Comparison of ENCODE assay signal across 15 mouse cellular contexts in the genomic region with DNA sequence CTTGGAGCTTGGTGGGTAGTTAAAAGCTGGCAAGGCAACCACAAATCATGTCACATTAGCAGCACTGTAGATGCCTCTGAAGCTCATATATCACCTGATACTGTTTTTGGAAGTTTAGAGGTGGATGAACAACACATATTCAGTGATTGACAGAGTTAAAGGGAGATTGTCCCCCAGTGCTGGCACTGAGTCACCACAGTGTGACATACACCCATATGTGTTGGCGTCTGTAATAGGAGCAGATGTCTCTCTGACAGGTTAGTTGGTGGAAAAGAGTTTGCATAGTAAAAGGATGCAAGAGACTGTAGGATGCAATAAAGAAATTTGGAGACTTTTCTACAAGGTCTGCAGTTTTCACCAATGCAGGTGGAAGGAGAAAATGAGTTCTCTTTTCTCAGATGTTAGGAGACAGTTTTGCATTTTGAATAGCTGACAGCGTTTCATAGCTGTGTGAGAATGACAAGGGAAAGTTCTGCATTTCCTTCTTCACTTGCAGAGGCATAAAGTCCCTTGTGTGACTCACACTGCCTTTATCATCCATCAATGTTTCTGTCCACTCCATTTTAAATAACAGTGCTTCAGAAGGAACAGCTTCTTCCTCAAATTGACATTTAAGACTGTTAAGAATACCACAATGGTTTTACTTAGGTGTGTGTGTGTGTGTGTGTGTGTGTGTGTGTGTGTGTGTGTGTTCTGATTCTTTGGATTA.
A peak's percentile ranks its signal among the peaks of the same experiment; 100 is the strongest.
DNase-seq lines count a peak whose midpoint lies in the region; ATAC-seq lines count a peak whose summit lies in the region.
"Had no signal": no experiment of that assay in that cellular context is flagged by ENCODE, and none has a peak within 500 bp of the region (broad histone marks: within the 10 kb centered on the region; RNA-seq: fewer than 3 reads in every experiment).

No protein-coding gene starts in this region.

- H3K9me3 ChIP-seq in forebrain, embryonic 15.5 days = no peaks in the 10 kb centered on the region
- no peaks in the 10 kb centered on the region for H3K9me3 ChIP-seq in forebrain, embryonic 12.5 days
- no peaks in the 10 kb centered on the region for H3K9me3 ChIP-seq in liver, embryonic 12.5 days (replicated peaks)
- H3K9me3 ChIP-seq in heart, embryonic 12.5 days (replicated peaks) = no peaks in the 10 kb centered on the region
- H3K9me3 ChIP-seq: heart, embryonic 10.5 days; hindbrain, embryonic 10.5 days had no signal

- H3K9ac ChIP-seq in forebrain, embryonic 15.5 days (replicated peaks) = no peak overlapping the region
- no peak overlapping the region for H3K9ac ChIP-seq in forebrain, embryonic 12.5 days
- H3K9ac ChIP-seq in liver, embryonic 12.5 days = no peak overlapping the region
- no peak overlapping the region for H3K9ac ChIP-seq in heart, embryonic 12.5 days

- 0 out of 2 replicates have a peak, but pooled peaks cover 6% of the 10 kb centered on the region for H3K4me1 ChIP-seq in forebrain, embryonic 15.5 days
- no peaks in the 10 kb centered on the region for H3K4me1 ChIP-seq in forebrain, embryonic 12.5 days
- no peaks in the 10 kb centered on the region for H3K4me1 ChIP-seq in liver, embryonic 12.5 days
- no peaks in the 10 kb centered on the region for H3K4me1 ChIP-seq in heart, embryonic 12.5 days (replicated peaks)
- H3K4me1 ChIP-seq: heart, embryonic 10.5 days; hindbrain, embryonic 10.5 days had no signal

- H3K4me2 ChIP-seq in forebrain, embryonic 15.5 days (replicated peaks) = no peak overlapping the region
- no peak overlapping the region for H3K4me2 ChIP-seq in forebrain, embryonic 12.5 days
- H3K4me2 ChIP-seq in liver, embryonic 12.5 days = no peak overlapping the region
- H3K4me2 ChIP-seq in heart, embryonic 12.5 days = no peak overlapping the region

- no peak overlapping the region for H3K27ac ChIP-seq in forebrain, embryonic 15.5 days (replicated peaks)
- H3K27ac ChIP-seq in forebrain, embryonic 12.5 days = no peak overlapping the region
- no peak overlapping the region for H3K27ac ChIP-seq in liver, embryonic 12.5 days
- H3K27ac ChIP-seq in heart, embryonic 12.5 days (ENCODE audit: poor library complexity, severe bottlenecking) = no peak overlapping the region
- H3K27ac ChIP-seq: heart, embryonic 10.5 days; hindbrain, embryonic 10.5 days had no signal

- H3K36me3 ChIP-seq in forebrain, embryonic 15.5 days = no peaks in the 10 kb centered on the region
- no peaks in the 10 kb centered on the region for H3K36me3 ChIP-seq in forebrain, embryonic 12.5 days (replicated peaks)
- H3K36me3 ChIP-seq in liver, embryonic 12.5 days = no peaks in the 10 kb centered on the region
- no peaks in the 10 kb centered on the region for H3K36me3 ChIP-seq in heart, embryonic 12.5 days
- H3K36me3 ChIP-seq: heart, embryonic 10.5 days; hindbrain, embryonic 10.5 days had no signal

- H3K27me3 ChIP-seq in forebrain, embryonic 15.5 days = no peaks in the 10 kb centered on the region
- no peaks in the 10 kb centered on the region for H3K27me3 ChIP-seq in forebrain, embryonic 12.5 days
- H3K27me3 ChIP-seq in liver, embryonic 12.5 days (replicated peaks) = no peaks in the 10 kb centered on the region
- no peaks in the 10 kb centered on the region for H3K27me3 ChIP-seq in heart, embryonic 12.5 days (replicated peaks)
- H3K27me3 ChIP-seq: Patski had no signal

- no peak overlapping the region for H3K4me3 ChIP-seq in forebrain, embryonic 15.5 days
- no peak overlapping the region for H3K4me3 ChIP-seq in forebrain, embryonic 12.5 days (replicated peaks)
- no peak overlapping the region for H3K4me3 ChIP-seq in liver, embryonic 12.5 days
- no peak overlapping the region for H3K4me3 ChIP-seq in heart, embryonic 12.5 days
- H3K4me3 ChIP-seq: heart, embryonic 10.5 days; hindbrain, embryonic 10.5 days had no signal

- WGBS in forebrain, embryonic 15.5 days = 59% methylated on average over 2 of the region's 2 CpGs
- 69% methylated on average over 2 of the region's 2 CpGs for whole genome bisulfite sequencing in forebrain, embryonic 12.5 days
- 36% methylated on average over 2 of the region's 2 CpGs for WGBS in liver, embryonic 12.5 days (ENCODE audit: insufficient replicate concordance)
- WGBS in heart, embryonic 12.5 days = 51% methylated on average over 2 of the region's 2 CpGs

- DNase-seq in cerebellum, postnatal 14 days = peak; percentile 47 to 65
- DNase-seq in layer of hippocampus, adult 9-11 months = peak; percentile 32
- DNase-seq in right cerebral cortex, postnatal 14 days = peak; percentile 7
- DNase-seq in kidney, postnatal 36 days = no peak
- DNase-seq: adrenal gland, postnatal 10 days; kidney, adult 8-10 months; lung, postnatal 4 days; thymus, adult 18-20 months had no signal

- ATAC-seq in forebrain, embryonic 15.5 days (replicated peaks) = peak; percentile 88
- no peak for ATAC-seq in forebrain, embryonic 12.5 days (ENCODE audit: low FRiP score)
- ATAC-seq in liver, embryonic 12.5 days = no peak
- ATAC-seq in heart, embryonic 12.5 days (ENCODE audit: insufficient number of reproducible peaks, low FRiP score) = no peak
- ATAC-seq: Patski had no signal

Comparison
In these comparisons a context has a peak if more than half of its experiments do, and no peak if none do; other contexts are left out.
1. DNase-seq: peak in cerebellum, postnatal 14 days (2 of 2), layer of hippocampus, adult 9-11 months (single experiment) and right cerebral cortex, postnatal 14 days (single experiment); none in kidney, postnatal 36 days (0 of 2).